Mouse (Mus musculus) thymus, adult 18-20 months (tissue): ENCODE results near the gene 2310079G19Rik.

Source experiments
- DNase-seq, 2 experiments: peaks; one replicate each; pipeline ENCODE4 v3.0.0; 2022; ENCODE audit warnings: mixed read lengths in 2 of 2

The 2310079G19Rik gene

GRCm38 (mm10) chr16:88627566-88627965 is at the start of gene 2310079G19Rik:
Gene 2310079G19Rik (minus strand): TSS chr16:88627666.
- no peak for DNase-seq

GRCm38 (mm10) chr16:88671571-88671970 is 44.1 kb upstream of the 2310079G19Rik start, which contains the start of gene Krtap27-1:
Gene Krtap27-1 (minus strand): TSS chr16:88671671.
- no peak for DNase-seq

DNA sequence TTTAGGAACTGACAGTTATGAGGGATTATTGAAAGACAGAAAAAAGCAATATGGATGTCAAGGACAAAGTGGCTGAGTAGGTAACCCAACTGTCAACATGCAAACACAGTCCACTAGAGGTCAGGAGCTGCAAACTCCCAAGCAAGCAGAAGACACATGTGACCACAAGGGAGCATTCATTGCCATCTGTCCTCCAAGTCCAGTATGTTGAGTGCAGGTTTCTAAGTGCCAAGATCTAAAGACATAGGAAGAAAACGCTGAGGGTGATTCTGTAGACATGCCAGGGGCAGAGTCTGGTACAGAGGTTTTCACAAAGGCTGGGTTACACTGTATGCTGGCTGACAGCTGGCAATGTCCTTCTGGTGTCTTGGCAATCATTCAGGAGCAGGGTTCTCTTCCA is 30.0 kb upstream of the 2310079G19Rik start:
- DNase-seq: no peak

DNA sequence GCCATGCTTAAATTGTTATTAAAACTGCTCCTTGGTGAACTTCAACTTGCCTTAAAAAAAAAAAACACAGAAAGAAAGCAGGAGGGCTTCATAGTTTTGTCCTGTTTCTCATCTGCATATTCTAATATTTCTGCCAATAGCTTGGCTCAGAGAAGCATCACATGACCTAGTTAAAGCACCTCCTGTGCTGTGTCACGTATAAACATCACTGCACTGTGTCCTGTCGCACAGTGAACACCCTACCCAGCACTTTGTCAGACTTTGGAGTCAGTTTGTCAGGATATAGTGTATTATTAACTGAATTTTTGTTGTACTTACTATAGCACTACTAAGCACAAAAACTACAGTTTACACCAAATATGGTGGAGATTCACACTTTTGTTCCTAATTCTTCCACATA is 24.5 kb upstream of the 2310079G19Rik start:
- no peak for DNase-seq

DNA sequence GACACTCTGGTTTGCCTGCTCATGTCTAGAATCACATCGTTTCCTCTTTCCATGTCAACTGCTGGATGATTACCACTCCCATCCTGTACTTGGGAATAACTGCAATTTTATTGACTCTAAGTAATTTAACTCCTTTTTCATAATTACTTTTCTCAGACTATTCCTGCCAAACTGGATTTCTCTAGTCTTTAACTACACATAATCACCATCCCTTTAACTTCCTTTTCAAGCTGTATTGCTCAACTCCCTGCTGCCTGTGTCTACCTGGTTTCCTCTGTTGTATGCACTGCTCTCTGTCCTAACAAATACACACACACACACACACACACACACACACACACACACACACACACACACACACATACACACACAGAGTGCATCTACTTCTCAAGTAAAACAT is 23.6 kb upstream of the 2310079G19Rik start:
- no peak for DNase-seq

DNA sequence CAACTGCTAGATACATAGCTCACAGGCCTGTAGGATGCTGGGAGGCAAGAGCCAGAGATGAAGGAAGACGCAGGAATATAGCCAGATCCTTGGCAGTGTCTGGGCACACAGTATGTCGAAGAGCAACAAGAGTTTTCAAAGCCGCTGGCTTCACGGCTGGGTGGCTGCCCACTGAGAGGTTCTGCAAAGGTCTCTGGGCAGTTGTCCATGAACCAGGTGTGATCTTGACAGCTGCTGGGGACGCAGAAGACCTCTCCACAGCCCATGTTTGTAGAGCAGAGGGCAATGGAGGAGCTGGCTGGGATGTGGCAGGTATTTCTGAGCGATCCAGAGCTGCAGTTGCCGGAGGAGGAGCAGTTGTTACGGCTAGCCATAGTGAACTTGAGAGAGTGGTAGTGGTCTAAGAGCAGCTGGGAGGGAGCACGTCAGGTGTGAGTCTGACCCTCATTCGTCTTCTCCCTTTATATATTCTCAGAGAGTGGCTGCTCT is 19.9 kb upstream of the 2310079G19Rik start, which contains the start of gene Krtap26-1:
Gene Krtap26-1, minus strand, starts transcription at position 439 of the 489 bp plus-strand sequence.
- no peak for DNase-seq

GRCm38 (mm10) chr16:88646366-88647111 is 19.1 kb upstream of the 2310079G19Rik start:
- no peak for DNase-seq

GRCm38 (mm10) chr16:88640053-88640452 is 12.6 kb upstream of the 2310079G19Rik start:
- DNase-seq: no peak

- no peak for DNase-seq
Observed at GRCm38 (mm10) chr16:88635142-88635541, 7.7 kb upstream of the 2310079G19Rik start.

DNA sequence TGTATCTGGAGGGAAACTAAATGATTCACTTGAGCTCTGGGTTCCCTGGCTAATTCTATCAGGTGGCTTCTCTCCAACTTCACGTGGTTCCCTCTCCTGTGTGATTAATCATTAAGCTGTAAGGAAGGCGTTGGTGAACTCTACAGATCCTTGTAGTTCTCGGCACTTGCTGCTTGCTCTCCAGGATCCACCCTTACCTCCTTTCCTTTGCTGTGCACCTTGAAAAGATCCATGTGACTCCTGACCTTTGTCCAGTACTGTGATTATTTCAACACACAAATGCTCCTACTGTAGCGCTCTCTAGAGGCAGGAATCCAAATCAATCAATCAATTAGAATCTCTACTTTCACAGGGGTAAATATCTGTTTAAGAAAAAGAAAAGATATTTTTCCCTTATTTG is 4.0 kb upstream of the 2310079G19Rik start:
- no peak for DNase-seq

DNA sequence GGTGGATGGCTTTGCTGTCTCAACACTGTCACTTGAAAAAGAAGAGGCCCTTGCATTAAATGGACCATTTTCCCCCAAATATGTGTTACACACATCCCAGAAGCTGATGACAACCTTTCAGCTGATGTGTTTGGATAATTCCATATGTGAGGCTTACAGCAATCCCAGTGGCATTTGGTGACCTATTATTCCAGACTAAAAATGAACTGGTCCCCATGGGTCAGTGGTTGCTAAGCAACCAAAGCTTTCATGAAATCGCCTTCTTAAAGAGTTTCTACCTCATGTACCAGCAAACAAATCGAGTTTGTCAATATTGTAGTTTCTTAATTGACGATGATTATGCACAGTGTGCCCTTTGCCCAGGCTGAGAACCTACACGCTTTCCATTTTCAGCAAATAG is 14.8 kb downstream of the 2310079G19Rik start:
- no peak for DNase-seq

- DNase-seq: no peak
Observed at GRCm38 (mm10) chr16:88611922-88612321, 15.5 kb downstream of the 2310079G19Rik start, which contains the start of gene Krtap24-1. Gene Krtap24-1 (minus strand): TSS chr16:88612279.

- no peak for DNase-seq
Observed at GRCm38 (mm10) chr16:88604570-88604969, 22.9 kb downstream of the 2310079G19Rik start.

DNA sequence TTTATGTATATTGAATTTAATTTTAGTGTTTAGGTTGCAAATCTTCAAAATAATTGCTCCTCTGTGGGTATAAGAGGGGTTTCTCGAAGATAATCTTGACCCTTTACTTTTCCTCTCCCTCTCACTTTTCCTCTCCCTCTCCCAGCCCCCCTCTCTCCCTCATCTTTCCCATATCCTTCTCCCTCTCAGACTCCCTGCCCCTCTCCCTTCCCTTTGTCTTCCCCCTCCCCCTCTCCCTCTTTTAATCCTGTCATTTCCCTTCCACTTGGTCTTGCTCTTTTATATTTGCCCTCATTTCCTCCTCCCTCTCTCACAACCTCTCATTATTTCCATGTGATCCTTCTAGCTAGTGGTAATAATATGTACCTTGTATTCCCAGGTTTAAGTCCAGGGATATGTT is 25.0 kb downstream of the 2310079G19Rik start:
- DNase-seq: no peak

DNA sequence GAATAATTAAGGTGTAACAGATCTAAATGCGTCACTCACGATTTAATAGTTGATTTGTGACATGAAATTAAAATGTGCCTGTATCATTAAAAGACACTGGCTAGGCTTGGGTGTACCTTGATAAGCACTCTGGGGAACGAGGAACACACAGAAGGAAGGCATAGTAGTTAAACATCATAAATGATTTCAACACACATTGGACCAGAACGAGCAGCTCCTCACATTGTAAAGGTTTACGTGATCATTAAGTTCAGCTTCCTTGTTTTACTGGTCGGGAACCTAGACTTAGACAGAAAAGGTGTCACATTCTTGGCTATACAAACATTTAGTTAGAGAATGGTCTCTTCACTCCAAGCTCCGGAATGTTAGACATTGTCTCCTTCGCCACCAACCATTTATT is 27.2 kb downstream of the 2310079G19Rik start:
- no peak for DNase-seq

GRCm38 (mm10) chr16:88599504-88600237 is 27.8 kb downstream of the 2310079G19Rik start:
- DNase-seq: no peak

GRCm38 (mm10) chr16:88592758-88593157 is 34.7 kb downstream of the 2310079G19Rik start:
- DNase-seq: no peak

- DNase-seq: no peak
Observed at GRCm38 (mm10) chr16:88583338-88583737, 44.1 kb downstream of the 2310079G19Rik start.
